Mouse (Mus musculus) kidney, adult 18-20 months (tissue): ENCODE data around the gene Msh2.

ENCODE experiments used
- DNase-seq: peaks from one replicate; pipeline ENCODE4 v3.0.0; 2021

The Msh2 gene

DNA sequence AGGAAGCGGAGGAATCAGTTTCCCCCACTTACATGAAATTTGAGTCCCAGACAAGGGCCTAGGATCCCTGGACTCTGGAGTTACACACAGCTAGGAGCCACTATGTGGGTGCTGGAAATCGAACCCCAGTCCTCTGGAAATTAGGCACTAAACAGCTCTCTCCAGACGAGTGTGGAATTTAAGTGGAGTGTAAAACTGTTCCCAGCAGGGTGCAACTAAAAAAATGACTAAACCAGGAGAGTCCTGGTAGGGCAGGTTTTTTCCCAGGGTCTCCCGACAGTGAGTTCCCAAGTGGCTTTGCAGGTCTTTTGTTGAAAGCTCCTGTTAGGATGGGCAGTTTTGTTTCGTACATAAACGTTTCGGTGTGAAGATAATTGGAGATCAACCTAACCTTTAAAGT lies 52.6 kb downstream of the Msh2 start:
- no peak for DNase-seq

GRCm38 (mm10) chr17:87726489-87727356 lies 54.6 kb downstream of the Msh2 start:
- no peak for DNase-seq

DNA sequence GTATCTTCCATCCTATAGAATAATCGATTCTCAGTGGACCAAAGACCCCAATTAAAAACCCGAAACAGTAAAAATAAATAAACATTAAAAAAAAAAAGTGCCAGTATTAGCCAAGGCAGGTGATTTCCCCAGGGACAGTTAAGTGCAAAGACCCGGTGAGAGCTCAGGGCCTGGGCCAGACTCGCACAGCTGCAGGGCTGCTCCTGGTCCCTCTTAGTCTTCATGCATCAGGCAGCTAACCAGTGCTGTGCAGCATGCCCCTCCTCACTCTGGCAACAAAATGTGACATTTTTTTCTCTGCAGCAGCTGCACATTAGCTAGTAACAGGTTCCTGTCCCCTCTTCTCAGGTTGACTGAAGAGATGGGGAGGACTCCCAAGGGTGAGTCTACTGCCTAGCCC lies 59.8 kb downstream of the Msh2 start:
- no peak for DNase-seq

DNA sequence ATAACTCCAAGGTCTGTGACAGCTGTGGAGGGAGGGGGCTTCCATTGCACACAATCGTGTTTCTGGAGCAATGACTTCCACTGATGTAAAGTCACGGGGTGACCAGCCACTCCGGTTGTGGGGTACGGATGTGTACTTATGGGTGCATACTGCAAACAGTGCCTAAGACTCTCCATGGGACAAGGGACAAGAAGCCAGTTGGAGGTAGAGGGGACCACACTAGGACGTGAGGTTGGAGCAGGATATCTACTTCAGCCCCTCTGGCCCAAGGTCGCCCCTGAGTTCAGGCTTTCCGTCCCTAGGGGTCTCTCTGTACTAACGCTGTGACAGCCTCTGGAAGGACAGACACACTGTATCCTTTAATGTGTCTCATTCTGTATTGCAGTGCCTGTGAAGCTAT lies 62.3 kb downstream of the Msh2 start:
- DNase-seq: no peak

- no peak for DNase-seq
Measured at GRCm38 (mm10) chr17:87737144-87737543, 65.0 kb downstream of the Msh2 start.

DNA sequence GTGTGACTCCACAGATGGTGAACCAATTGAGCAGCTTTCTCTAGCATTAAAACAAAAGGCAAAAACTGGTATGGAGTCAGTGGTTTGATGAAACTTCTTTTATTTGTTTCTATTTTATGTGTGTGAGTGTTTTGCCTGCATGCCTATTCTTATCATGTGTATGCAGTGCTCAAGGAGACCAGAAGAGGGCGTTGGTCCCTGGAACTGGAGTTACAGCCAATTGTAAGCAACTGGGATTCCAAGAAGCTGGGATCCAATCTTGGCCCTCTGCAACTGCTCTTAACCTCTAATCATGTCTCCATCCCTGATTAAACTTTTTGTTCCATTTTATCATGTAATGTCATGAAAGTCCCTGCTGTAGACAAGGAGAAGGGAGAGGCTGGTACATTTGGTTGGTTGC lies 67.7 kb downstream of the Msh2 start:
- DNase-seq: no peak

DNA sequence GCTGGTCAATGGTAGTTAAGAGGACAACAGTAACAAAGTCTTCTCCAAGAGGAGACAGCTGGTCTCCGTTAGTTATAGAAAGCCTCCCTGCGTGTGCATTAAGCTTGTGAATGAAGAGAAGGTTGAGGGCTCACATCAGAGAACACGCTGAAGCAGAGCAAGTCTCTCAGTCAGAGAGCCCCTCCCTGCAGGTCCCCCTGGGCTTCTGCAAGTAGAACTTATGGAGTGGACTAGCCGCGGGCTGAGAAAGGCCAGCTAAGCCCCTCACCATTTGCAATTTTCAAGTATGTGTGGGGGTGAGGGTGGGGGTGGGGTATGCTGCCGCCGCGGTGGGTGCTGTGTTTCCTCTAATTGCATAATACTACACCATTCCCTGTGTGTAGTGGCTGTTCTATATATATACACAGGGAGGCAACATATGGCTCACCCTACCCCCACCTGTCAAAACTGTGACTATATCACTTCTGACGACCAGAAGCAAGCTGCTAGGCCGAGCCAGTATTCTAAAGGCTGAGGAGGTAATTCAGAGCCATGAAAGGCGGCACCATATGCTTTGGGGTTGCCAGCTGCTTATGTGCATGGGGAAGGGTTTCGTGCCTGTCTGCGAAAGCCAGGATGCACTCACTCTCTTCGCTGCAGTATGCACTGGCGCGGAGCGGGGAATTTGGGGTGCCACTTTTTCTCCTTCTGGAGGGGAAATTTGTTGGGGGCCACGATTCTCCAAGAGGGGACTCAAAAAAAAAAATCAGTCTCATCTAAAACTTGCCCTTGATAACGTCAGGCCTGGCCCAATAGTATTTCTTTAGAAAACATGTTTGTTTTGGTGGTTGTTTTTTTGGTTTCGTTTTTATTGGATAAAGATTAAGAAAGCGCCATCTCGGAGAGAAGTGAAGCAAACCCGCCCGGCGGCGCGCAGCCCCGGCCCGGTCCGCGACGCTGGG lies 73.1 kb downstream of the Msh2 start:
- DNase-seq: no peak

GRCm38 (mm10) chr17:87745926-87746888 lies 74.1 kb downstream of the Msh2 start:
- peak; percentile 26 for DNase-seq

GRCm38 (mm10) chr17:87760315-87760714 lies 88.2 kb downstream of the Msh2 start:
- DNase-seq: no peak

- no peak for DNase-seq
Measured at GRCm38 (mm10) chr17:87763146-87763545, 91.0 kb downstream of the Msh2 start.

- no peak for DNase-seq
Measured at GRCm38 (mm10) chr17:87765031-87765430, 92.9 kb downstream of the Msh2 start.

DNA sequence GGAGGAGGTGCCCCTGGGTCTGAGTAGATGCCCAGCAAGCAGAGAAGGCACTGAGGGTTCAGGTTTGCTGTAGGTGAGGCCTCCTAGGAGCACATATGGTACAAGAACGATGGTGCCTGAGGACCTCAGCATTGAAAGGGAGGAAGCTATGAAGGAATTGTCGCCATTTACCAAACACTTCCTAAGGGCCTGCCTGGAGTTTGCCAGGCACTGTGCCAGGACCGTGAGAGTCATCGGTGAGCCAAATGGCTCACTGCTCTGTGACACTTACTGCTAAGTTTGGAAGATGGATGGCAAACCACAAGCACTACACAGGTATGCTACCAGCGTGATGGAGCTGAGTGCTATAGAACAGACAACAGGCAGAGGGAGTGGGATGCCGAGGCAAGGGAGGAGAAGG lies 94.8 kb downstream of the Msh2 start:
- DNase-seq: no peak

DNA sequence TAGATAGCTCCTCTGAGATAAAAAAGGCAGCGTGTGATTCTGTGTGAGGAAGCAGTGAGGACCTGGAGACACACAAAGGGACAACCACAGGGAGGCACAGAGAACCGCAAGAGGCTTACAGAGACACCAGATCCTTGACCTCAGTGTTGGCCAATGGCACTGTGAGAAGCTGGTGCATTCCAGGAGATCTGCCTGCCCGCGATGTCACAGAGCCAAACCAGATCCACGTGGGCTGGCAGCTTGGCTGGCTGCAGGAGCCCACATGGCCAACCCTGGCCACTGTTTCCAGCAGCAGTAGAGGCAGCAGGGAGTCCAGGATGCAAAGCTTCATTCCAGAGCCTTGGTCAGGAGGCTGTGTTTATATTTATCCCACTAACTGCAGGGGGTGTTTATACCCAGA lies 98.6 kb downstream of the Msh2 start:
- DNase-seq: no peak

DNA sequence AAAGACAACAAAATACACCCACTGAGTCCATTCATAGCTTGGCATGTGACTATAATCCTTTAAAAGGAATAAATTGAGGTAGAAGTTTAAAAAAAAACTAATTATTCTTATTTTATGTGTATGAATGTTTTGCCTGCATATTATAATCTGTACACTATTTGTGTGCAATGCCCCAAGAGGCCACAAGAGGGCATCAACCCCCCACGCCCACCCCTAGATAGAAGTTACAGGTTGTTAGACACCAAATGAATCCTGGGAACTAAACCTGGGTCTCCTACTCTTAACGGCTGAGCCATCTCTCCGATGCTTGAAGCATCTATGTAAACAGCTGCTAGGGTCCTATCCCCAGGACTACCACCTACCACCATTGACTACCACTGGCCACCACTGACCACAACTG lies 101.0 kb downstream of the Msh2 start:
- DNase-seq: no peak
